Mouse (Mus musculus) heart, embryonic 13.5 days (tissue): ENCODE measurements around the gene Hspb7. TPM values are rescaled to one million over a fixed set of nuclear protein-coding genes. Genes with fewer than 3 reads are reported as not detected.

Source experiments
- ATAC-seq: fragments of 200-750 bp; cut with Nextera tagmentation; 2 replicates; pipeline ENCODE4 v1.8.0; 2017; ENCODE audit warnings: moderate TSS enrichment; ENCODE audit not compliant: insufficient number of reproducible peaks, low FRiP score, low TSS enrichment; ENCODE audit errors: extremely low read depth
- H3K27ac ChIP-seq: fragments of 300-500 bp; sonication (generic); replicated peaks from 2 replicates; pipeline ENCODE4 v1.5.1; 2015; ENCODE audit warnings: moderate library complexity, mild to moderate bottlenecking, inconsistent platforms
- H3K27me3 ChIP-seq: fragments of 300-500 bp; sonication (generic); replicated peaks from 2 replicates; pipeline ENCODE4 v1.6.1; 2015; ENCODE audit warnings: mild to moderate bottlenecking, inconsistent platforms
- H3K36me3 ChIP-seq: fragments of 300-500 bp; sonication (generic); 2 replicates; pipeline ENCODE4 v1.6.1; 2015; ENCODE audit warnings: mild to moderate bottlenecking, inconsistent platforms
- H3K4me1 ChIP-seq: fragments of 300-500 bp; sonication (generic); 2 replicates; pipeline ENCODE4 v1.6.1; 2015; ENCODE audit warnings: inconsistent platforms
- H3K4me2 ChIP-seq: fragments of 300-500 bp; sonication (generic); 2 replicates; pipeline ENCODE4 v1.6.1; 2015; ENCODE audit warnings: inconsistent platforms, mild to moderate bottlenecking, moderate library complexity
- H3K4me3 ChIP-seq: fragments of 300-500 bp; sonication (generic); 2 replicates; pipeline ENCODE4 v1.5.1; 2015; ENCODE audit warnings: moderate library complexity, mild to moderate bottlenecking, inconsistent platforms
- H3K9ac ChIP-seq: fragments of 300-500 bp; sonication (generic); 2 replicates; pipeline ENCODE4 v1.6.1; 2015; ENCODE audit warnings: inconsistent platforms, mild to moderate bottlenecking, moderate library complexity
- H3K9me3 ChIP-seq: fragments of 300-500 bp; sonication (generic); 2 replicates; pipeline ENCODE4 v1.6.1; 2016; ENCODE audit warnings: inconsistent platforms
- WGBS: fragments of 180-500 bp; shearing (Covaris S2); methylation state at CpG from one replicate; pipeline ENCODE4 v1.1.7; 2015; ENCODE audit warnings: mixed read lengths; 5-methylcytosine and 5-hydroxymethylcytosine counted together
- polyA plus RNA-seq: library from polyadenylated mRNA; unstranded; fragments of >200 nt; fragmentation: Nextera tagmentation; extraction: Ambion mirVana; gene quantifications from 2 replicates; pipeline ENCODE4 v1.2.1, GENCODE M21; 2015

Gene Hspb7
- polyA plus RNA-seq, 1 experiment from 2014 or later, result 183 TPM

DNA sequence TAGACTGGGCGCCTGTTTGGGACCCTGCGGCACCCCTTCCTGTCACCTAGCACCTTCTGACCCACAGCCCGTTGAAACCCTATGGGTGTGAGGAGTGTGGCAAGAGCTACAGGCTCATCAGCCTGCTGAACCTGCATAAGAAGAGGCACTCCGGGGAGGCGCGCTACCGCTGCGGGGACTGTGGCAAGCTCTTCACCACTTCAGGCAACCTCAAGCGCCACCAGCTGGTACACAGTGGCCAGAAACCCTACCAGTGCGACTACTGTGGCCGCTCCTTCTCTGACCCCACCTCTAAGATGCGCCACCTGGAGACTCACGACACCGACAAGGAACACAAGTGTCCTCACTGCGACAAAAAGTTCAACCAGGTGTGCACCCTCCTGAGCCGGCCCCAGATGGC, 44.1 kb downstream of the Hspb7 start:
- H3K9ac ChIP-seq, result no peak overlapping the region
- H3K9me3 ChIP-seq, result no peaks in the 10 kb centered on the region
- no peak overlapping the region for H3K4me3 ChIP-seq
- H3K27me3 ChIP-seq, result no peaks in the 10 kb centered on the region
- peaks cover 88% of the 10 kb centered on the region for H3K36me3 ChIP-seq
- H3K4me2 ChIP-seq, result no peak overlapping the region
- no peaks in the 10 kb centered on the region for H3K4me1 ChIP-seq
- no peak overlapping the region for H3K27ac ChIP-seq
- 72% methylated on average over 16 of the region's 16 CpGs for WGBS
- ATAC-seq, result no peak

DNA sequence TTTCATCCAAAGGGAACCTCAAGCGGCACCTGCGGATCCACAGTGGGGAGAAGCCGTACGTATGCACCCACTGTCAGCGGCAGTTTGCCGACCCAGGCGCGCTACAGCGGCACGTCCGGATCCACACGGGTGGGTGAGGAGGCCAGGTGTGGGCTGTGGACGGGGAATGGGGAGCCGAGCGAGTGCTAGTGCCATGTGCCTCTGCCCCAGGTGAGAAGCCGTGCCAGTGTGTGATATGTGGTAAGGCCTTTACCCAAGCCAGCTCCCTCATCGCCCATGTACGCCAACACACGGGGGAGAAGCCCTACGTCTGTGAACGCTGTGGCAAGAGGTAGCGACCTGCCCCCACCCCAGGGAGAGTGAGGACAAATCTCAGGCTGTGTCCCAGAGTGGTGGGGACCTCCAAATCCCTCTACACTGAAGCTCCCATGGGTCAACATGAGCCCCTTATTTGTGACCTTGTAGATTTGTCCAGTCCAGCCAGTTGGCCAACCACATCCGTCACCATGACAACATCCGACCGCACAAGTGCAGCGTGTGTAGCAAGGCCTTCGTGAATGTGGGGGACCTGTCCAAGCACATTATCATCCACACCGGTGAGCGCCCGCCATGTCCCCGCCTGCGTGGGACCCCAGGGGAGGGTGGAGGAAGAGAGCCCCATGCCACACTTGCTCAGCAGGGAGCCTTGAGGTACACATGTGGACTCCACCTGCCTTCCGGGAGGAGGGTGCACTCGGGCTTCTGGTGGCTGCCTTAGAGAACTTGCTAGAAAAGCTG, 45.1 kb downstream of the Hspb7 start:
- no peak overlapping the region for H3K9ac ChIP-seq
- no peak overlapping the region for H3K27ac ChIP-seq
- no peak overlapping the region for H3K4me2 ChIP-seq
- no peaks in the 10 kb centered on the region for H3K27me3 ChIP-seq
- H3K4me1 ChIP-seq, result no peaks in the 10 kb centered on the region
- WGBS, result 92% methylated on average over 34 of the region's 34 CpGs
- peaks cover 93% of the 10 kb centered on the region for H3K36me3 ChIP-seq
- ATAC-seq, result no peak
- no peak overlapping the region for H3K4me3 ChIP-seq
- no peaks in the 10 kb centered on the region for H3K9me3 ChIP-seq

DNA sequence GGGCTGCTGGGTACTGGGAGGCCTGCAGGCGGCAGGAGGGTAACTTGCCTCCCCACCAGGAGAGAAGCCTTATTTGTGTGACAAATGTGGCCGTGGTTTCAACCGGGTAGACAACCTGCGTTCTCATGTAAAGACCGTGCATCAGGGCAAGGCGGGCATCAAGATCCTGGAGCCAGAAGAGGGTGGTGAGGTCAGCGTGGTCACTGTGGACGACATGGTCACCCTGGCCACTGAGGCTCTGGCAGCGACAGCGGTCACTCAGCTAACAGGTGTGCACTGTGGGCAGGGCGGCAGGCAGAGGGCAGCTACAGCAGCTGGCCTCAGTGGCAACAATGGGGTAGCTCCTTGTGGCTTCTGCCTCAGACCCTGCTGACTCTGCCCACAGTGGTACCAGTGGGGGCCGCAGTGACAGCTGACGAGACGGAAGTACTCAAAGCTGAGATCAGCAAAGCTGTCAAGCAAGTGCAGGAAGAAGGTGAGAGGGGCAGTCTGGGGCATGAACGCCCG, 45.8 kb downstream of the Hspb7 start:
- Histone ChIP-seq H3K27ac (no peak overlapping the region), H3K9ac (no peak overlapping the region), H3K4me2 (no peak overlapping the region), H3K4me1 (no peaks in the 10 kb centered on the region), H3K9me3 (no peaks in the 10 kb centered on the region; the same call in 1 of the 2 replicates), H3K4me3 (no peak overlapping the region), H3K36me3 (peaks cover 99% of the 10 kb centered on the region), H3K27me3 (no peaks in the 10 kb centered on the region)
- 89% methylated on average over 16 of the region's 16 CpGs for WGBS
- ATAC-seq, result no peak

DNA sequence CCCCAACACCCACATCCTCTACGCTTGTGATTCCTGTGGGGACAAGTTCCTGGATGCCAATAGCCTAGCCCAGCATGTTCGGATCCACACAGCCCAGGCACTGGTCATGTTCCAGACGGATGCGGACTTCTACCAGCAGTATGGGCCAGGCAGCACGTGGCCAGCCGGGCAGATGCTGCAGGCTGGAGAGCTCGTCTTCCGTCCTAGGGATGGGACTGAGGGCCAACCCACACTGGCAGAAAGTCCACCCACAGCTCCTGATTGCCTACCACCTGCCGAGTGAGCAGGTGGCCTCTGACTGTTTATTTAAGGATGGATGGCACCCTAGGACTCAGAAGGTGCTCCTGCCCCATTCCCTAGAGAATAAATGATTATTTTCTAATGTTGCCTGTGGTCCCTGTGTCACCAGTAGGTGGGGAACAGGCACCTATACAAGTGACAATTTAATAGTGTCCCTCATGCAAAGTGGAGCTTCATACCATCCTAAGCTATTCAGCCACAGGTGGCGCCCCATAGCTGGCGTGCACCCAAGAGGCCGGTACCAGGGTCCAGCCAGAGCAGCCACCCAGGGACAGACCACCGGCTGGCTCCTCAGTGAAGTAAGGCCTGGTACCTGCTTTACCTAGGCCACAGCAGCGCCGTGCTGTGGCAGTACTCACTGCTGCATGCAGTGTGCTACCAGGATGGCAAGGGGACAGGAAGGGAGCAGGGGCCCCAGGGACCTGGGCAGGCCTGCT, 46.4 kb downstream of the Hspb7 start:
- Histone ChIP-seq H3K4me2 (no peak overlapping the region), H3K27me3 (no peaks in the 10 kb centered on the region), H3K9me3 (no peaks in the 10 kb centered on the region; the same call in 1 of the 2 replicates), H3K4me3 (no peak overlapping the region), H3K27ac (no peak overlapping the region), H3K36me3 (peaks cover 99% of the 10 kb centered on the region), H3K4me1 (no peaks in the 10 kb centered on the region), H3K9ac (no peak overlapping the region)
- no peak for ATAC-seq
- 85% methylated on average over 15 of the region's 15 CpGs for WGBS

DNA sequence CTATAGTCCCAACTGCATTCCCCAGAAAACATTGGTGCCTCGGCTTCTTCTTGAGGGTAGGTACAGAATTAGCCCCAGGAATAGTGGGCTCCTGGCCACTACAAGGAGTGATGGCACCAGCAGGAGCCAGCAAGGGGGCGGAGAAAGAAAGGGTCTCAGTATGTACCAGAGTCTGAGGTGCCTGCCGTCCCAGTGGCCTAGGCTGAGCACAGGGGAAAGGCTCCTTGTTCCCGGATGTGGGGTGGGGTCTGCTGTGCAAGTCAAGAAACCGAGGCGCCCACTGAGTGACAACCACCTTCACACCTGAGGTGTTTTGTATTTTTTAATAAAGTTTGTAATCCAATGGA, 47.0 kb downstream of the Hspb7 start:
- whole genome bisulfite sequencing, result 78% methylated on average over 6 of the region's 6 CpGs
- no peaks in the 10 kb centered on the region; the same call in 1 of the 2 replicates for H3K9me3 ChIP-seq
- no peak for ATAC-seq
- H3K9ac ChIP-seq, result no peak overlapping the region
- no peaks in the 10 kb centered on the region for H3K27me3 ChIP-seq
- no peak overlapping the region for H3K4me3 ChIP-seq
- H3K27ac ChIP-seq, result no peak overlapping the region
- H3K4me1 ChIP-seq, result no peaks in the 10 kb centered on the region
- H3K36me3 ChIP-seq, result peaks cover 99% of the 10 kb centered on the region
- H3K4me2 ChIP-seq, result no peak overlapping the region

DNA sequence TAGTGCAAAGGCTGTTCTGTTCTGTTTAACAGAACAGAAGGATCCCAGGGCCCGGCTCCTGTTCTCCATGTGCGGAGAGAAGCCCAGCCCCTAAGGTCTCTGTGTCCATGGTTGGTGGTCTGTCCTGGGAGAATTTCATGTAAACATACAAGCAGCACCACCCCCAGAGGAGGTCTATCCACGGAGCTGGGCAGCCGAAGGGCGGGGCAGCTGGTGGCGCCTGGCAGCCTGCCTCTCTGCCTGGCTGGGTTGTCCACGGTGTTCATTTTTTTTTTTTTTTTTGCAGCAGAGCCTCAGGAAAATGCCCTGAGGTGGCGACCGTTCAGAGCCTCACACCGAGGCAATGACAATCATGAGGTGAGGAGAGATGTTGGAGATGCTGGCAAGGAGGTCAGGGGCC, 48.0 kb downstream of the Hspb7 start:
- Histone ChIP-seq H3K4me2 (no peak overlapping the region), H3K9ac (no peak overlapping the region), H3K4me1 (no peaks in the 10 kb centered on the region), H3K4me3 (no peak overlapping the region), H3K27me3 (no peaks in the 10 kb centered on the region), H3K36me3 (peaks cover 99% of the 10 kb centered on the region), H3K9me3 (no peaks in the 10 kb centered on the region; the same call in 1 of the 2 replicates), H3K27ac (no peak overlapping the region)
- 53% methylated on average over 10 of the region's 10 CpGs for WGBS
- ATAC-seq, result no peak

DNA sequence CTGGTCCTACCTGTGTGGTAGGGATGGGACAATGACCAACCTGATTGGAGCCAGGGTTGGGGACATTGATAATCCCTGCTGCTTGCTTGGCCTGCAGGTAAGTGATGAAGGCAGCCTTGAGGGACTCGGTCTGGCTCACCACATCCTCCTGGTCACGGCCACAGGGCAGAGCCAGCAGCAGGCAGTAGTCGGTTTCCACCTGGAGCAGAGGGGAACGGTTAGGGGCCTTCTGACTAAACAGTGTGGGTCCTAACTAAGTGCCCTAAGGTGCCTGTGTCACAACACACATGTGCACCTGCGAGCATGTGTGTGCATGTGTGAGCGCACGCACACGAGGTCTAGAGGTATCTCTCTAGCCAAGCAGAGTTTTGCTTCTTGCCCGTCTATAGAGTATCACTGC, 48.8 kb downstream of the Hspb7 start:
- Histone ChIP-seq H3K9me3 (no peaks in the 10 kb centered on the region; the same call in 1 of the 2 replicates), H3K36me3 (peaks cover 99% of the 10 kb centered on the region), H3K27me3 (no peaks in the 10 kb centered on the region), H3K4me1 (no peaks in the 10 kb centered on the region), H3K4me2 (no peak overlapping the region), H3K9ac (no peak overlapping the region), H3K27ac (no peak overlapping the region), H3K4me3 (no peak overlapping the region)
- ATAC-seq, result no peak
- WGBS, result 89% methylated on average over 9 of the region's 9 CpGs

DNA sequence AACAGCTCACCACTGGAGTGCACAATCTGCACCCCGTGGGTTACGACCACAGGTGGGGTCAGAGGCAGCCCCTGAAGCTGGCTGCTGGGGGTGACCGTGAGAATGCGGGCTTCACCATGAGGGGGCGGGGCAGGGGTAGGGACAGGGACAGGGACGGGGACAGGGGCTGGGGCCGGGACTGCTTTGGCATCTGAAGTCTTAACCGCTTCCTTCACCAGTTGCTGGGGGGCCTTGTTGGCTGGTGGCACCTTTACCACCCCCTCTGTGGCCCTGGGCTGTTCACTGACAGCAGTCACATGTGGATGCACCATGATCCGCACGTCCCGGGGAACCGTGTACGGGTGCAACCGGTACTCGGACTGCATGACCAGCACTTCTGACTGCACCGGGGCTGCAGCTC, 50.9 kb downstream of the Hspb7 start:
- no peak overlapping the region for H3K4me2 ChIP-seq
- H3K4me1 ChIP-seq, result no peaks in the 10 kb centered on the region
- peaks cover 99% of the 10 kb centered on the region for H3K36me3 ChIP-seq
- 94% methylated on average over 16 of the region's 16 CpGs for WGBS
- no peak overlapping the region for H3K9ac ChIP-seq
- no peak overlapping the region for H3K27ac ChIP-seq
- no peaks in the 10 kb centered on the region; the same call in 1 of the 2 replicates for H3K9me3 ChIP-seq
- no peaks in the 10 kb centered on the region for H3K27me3 ChIP-seq
- no peak for ATAC-seq
- H3K4me3 ChIP-seq, result no peak overlapping the region

DNA sequence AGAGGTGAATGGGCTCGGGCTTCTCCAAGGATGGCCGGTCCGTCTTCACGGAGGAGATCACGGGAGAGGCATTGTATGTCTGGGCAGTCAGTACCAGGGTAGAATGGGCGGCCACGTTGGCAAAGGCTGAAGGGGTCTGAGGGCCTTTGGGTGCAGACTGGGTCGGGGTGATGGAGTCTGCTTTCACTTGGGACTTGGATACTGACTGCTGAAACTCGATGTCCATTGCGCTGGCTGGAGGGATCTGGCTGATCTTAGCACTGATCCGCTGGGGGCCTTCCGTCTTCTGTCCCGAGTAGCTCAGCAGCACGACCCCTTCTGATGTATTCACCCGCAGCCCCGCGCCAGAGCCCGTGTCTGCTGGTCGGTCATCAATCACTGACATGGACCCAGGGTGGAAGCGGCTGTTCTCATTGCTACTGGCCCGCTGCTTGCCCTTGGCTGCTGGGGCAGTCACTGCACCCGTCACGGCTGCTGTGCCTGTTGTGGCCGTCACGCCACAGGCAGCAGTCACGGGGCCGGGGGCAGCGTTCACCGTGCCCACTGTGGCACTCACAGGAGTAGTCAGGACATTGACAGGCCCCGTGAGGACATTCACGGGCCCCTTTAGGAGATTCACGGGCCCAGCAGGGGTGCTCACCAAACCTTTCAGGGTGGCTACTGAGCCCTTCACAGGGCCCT, 52.2 kb downstream of the Hspb7 start:
- Histone ChIP-seq H3K36me3 (peaks cover 99% of the 10 kb centered on the region), H3K4me3 (no peak overlapping the region), H3K27me3 (no peaks in the 10 kb centered on the region), H3K27ac (no peak overlapping the region), H3K9me3 (no peaks in the 10 kb centered on the region; the same call in 1 of the 2 replicates), H3K4me2 (no peak overlapping the region), H3K4me1 (no peaks in the 10 kb centered on the region), H3K9ac (no peak overlapping the region)
- no peak for ATAC-seq
- 84% methylated on average over 32 of the region's 32 CpGs for WGBS

DNA sequence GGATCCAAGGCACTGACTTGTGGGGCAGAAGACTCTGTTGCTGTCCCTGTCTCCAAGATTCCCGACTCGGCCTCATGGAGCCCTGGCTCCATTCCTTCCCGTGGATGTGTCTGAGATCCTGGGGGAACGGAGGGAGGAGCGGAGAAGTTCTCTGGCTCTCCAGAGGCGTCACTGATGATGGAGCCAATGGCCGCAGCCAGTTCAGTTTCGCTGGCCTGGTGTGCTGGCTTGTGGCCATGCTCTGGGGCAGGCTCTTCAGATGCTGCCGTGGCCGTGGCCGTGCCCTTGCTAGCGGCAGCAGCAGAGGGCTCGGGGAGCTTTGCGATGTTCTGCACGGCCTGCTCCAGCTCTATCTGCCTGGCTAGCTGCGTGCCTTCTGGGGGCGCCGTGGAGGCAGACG, 53.9 kb downstream of the Hspb7 start:
- Histone ChIP-seq H3K9me3 (no peaks in the 10 kb centered on the region; the same call in 1 of the 2 replicates), H3K27me3 (no peaks in the 10 kb centered on the region), H3K9ac (no peak overlapping the region), H3K4me3 (no peak overlapping the region), H3K4me1 (no peaks in the 10 kb centered on the region), H3K4me2 (no peak overlapping the region), H3K27ac (no peak overlapping the region), H3K36me3 (peaks cover 100% of the 10 kb centered on the region)
- ATAC-seq, result no peak
- 85% methylated on average over 19 of the region's 19 CpGs for WGBS
